Mouse (Mus musculus) kidney, adult 2 months (tissue): ENCODE measurements at regions not wholly inside any gene's neighbourhood (a gene's known extent, or its start where the extent isn't known, plus 50 kb on each side); places are given as distances from the start of the nearest gene placed in this dataset.

Experiments
- DNase-seq: peaks from one replicate; pipeline ENCODE4 v3.0.0; 2021
- H3K27ac ChIP-seq: fragments of 200-500 bp; 2 replicates; pipeline ENCODE4 v1.5.1; 2012; ENCODE audit warnings: low read depth, low read length, control low read depth, inconsistent platforms; ENCODE audit not compliant: insufficient read depth
- H3K27me3 ChIP-seq: fragments of 200-500 bp; replicated peaks from 2 replicates; pipeline ENCODE4 v1.6.1; 2012; ENCODE audit warnings: mild to moderate bottlenecking, moderate library complexity, low read length, inconsistent platforms; ENCODE audit not compliant: control insufficient read depth, insufficient read depth
- H3K36me3 ChIP-seq: fragments of 200-500 bp; 2 replicates; pipeline ENCODE4 v1.6.1; 2012; ENCODE audit warnings: mild to moderate bottlenecking, moderate library complexity, low read length, inconsistent platforms; ENCODE audit not compliant: control insufficient read depth, insufficient read depth
- H3K4me1 ChIP-seq: fragments of 200-500 bp; 2 replicates; pipeline ENCODE4 v1.6.1; 2011; ENCODE audit warnings: low read length; ENCODE audit not compliant: control insufficient read depth, insufficient read depth
- H3K4me3 ChIP-seq: fragments of 200-500 bp; 2 replicates; pipeline ENCODE4 v1.5.1; 2011; ENCODE audit warnings: mild to moderate bottlenecking, low read depth, low read length, control low read depth; ENCODE audit not compliant: insufficient read depth
- CTCF ChIP-seq: fragments of 200-500 bp; conservative IDR thresholded peaks from 2 replicates; pipeline ENCODE4 v1.5.1; 2011; ENCODE audit warnings: low read depth, mild to moderate bottlenecking, control low read depth, low read length, moderate library complexity, mixed read lengths; ENCODE audit not compliant: insufficient read depth, insufficient read length
- POLR2A ChIP-seq: fragments of 200-500 bp; IDR thresholded peaks from one replicate; pipeline ENCODE4 v1.6.1; 2011; ENCODE audit warnings: low read depth, low read length, control low read depth
- WGBS: fragments of 180-500 bp; shearing (Covaris S2); methylation state at CpG from one replicate; pipeline ENCODE4 v1.1.7; 2018; 5-methylcytosine and 5-hydroxymethylcytosine counted together

GRCm38 (mm10) chr19:19977609-19978259 lies 413.0 kb downstream of the Anxa1 start:
- Histone ChIP-seq H3K27me3 (no peaks in the 10 kb centered on the region), H3K27ac (no peak overlapping the region), H3K36me3 (no peaks in the 10 kb centered on the region), H3K4me1 (no peaks in the 10 kb centered on the region), H3K4me3 (no peak overlapping the region)
- no peak for TF ChIP-seq CTCF
- TF ChIP-seq POLR2A, result no peak
- WGBS, result 48% methylated on average over 9 of the region's 9 CpGs
- DNase-seq, result no peak

GRCm38 (mm10) chr19:19976776-19977175 lies 414.0 kb downstream of the Anxa1 start:
- Histone ChIP-seq H3K27me3 (no peaks in the 10 kb centered on the region), H3K4me1 (no peaks in the 10 kb centered on the region), H3K36me3 (no peaks in the 10 kb centered on the region), H3K27ac (no peak overlapping the region), H3K4me3 (no peak overlapping the region)
- DNase-seq, result no peak
- TF ChIP-seq POLR2A, result no peak
- TF ChIP-seq CTCF, result no peak
- 38% methylated on average over 2 of the region's 2 CpGs for WGBS

- TF ChIP-seq POLR2A, result no peak
- no peak for TF ChIP-seq CTCF
- no peaks in the 10 kb centered on the region for H3K4me1 ChIP-seq
- no peaks in the 10 kb centered on the region for H3K27me3 ChIP-seq
- 74% methylated on average over 3 of the region's 3 CpGs for WGBS
- no peak overlapping the region for H3K4me3 ChIP-seq
- H3K27ac ChIP-seq, result no peak overlapping the region
- H3K36me3 ChIP-seq, result no peaks in the 10 kb centered on the region
- DNase-seq, result no peak
Observed at GRCm38 (mm10) chr19:19969780-19970512, 420.8 kb downstream of the Anxa1 start.

- Histone ChIP-seq H3K27me3 (no peaks in the 10 kb centered on the region), H3K4me1 (no peaks in the 10 kb centered on the region), H3K27ac (no peak overlapping the region), H3K36me3 (no peaks in the 10 kb centered on the region), H3K4me3 (no peak overlapping the region)
- TF ChIP-seq CTCF (no peak), POLR2A (no peak)
- 78% methylated on average over 5 of the region's 5 CpGs for WGBS
- DNase-seq, result no peak
Observed at GRCm38 (mm10) chr19:19969335-19969734, 421.4 kb downstream of the Anxa1 start.

GRCm38 (mm10) chr19:19945247-19945646 lies 445.5 kb downstream of the Anxa1 start:
- no peak for DNase-seq
- TF ChIP-seq POLR2A (no peak), CTCF (no peak)
- WGBS, result 74% methylated on average over 1 of the region's 1 CpGs

GRCm38 (mm10) chr19:19942697-19943096 lies 448.0 kb downstream of the Anxa1 start:
- no peak for TF ChIP-seq CTCF
- no peaks in the 10 kb centered on the region for H3K36me3 ChIP-seq
- no peaks in the 10 kb centered on the region for H3K4me1 ChIP-seq
- no peak overlapping the region for H3K27ac ChIP-seq
- no peak for DNase-seq
- 31% methylated on average over 3 of the region's 3 CpGs for WGBS
- no peaks in the 10 kb centered on the region for H3K27me3 ChIP-seq
- H3K4me3 ChIP-seq, result no peak overlapping the region

More at GRCm38 (mm10) chr19:19945247-19945646, 445.5 kb downstream of the Anxa1 start:
- Histone ChIP-seq H3K27me3 (no peaks in the 10 kb centered on the region), H3K36me3 (no peaks in the 10 kb centered on the region), H3K4me3 (no peak overlapping the region), H3K4me1 (no peaks in the 10 kb centered on the region), H3K27ac (no peak overlapping the region)

- 73% methylated on average over 2 of the region's 2 CpGs for WGBS
Observed at GRCm38 (mm10) chr19:19921109-19921508, 469.6 kb downstream of the Anxa1 start.

More at GRCm38 (mm10) chr19:19921109-19921508, 469.6 kb downstream of the Anxa1 start:
- Histone ChIP-seq H3K27me3 (no peaks in the 10 kb centered on the region), H3K36me3 (no peaks in the 10 kb centered on the region), H3K4me3 (no peak overlapping the region), H3K27ac (no peak overlapping the region), H3K4me1 (no peaks in the 10 kb centered on the region)
- no peak for DNase-seq
- TF ChIP-seq POLR2A (no peak), CTCF (no peak)
